Mouse (Mus musculus) heart, adult 11 months (tissue): ENCODE measurements around the gene Cetn4.
A peak's percentile ranks its signal among the peaks of the same experiment; 100 is the strongest.

Experiments
- DNase-seq: peaks from one replicate; pipeline ENCODE4 v3.0.0; 2022

Cetn4 gene

GRCm38 (mm10) chr3:37299470-37299869, 13.0 kb downstream of the Cetn4 start:
- DNase-seq, result peak; percentile 68

GRCm38 (mm10) chr3:37292654-37293053, 19.9 kb downstream of the Cetn4 start:
- peak; percentile 4 for DNase-seq

- peak; percentile 52 for DNase-seq
These were observed 20.6 kb downstream of the Cetn4 start for GRCm38 (mm10) chr3:37291929-37292328.

GRCm38 (mm10) chr3:37290881-37291541, 21.5 kb downstream of the Cetn4 start:
- peak; percentile 69 for DNase-seq

- DNase-seq, result no peak
These were observed 23.3 kb downstream of the Cetn4 start for GRCm38 (mm10) chr3:37289237-37289636.

GRCm38 (mm10) chr3:37283234-37283633, 29.3 kb downstream of the Cetn4 start:
- DNase-seq, result no peak

GRCm38 (mm10) chr3:37282299-37282922, 30.1 kb downstream of the Cetn4 start:
- DNase-seq, result peak; percentile 64

GRCm38 (mm10) chr3:37280871-37281270, 31.6 kb downstream of the Cetn4 start:
- DNase-seq, result peak; percentile 22

- peak; percentile 54 for DNase-seq
These were observed 32.3 kb downstream of the Cetn4 start for GRCm38 (mm10) chr3:37280221-37280620.

GRCm38 (mm10) chr3:37274661-37275060, 37.8 kb downstream of the Cetn4 start:
- no peak for DNase-seq

- no peak for DNase-seq
These were observed 39.4 kb downstream of the Cetn4 start for GRCm38 (mm10) chr3:37273092-37273491.

GRCm38 (mm10) chr3:37271209-37271608, 41.3 kb downstream of the Cetn4 start:
- peak; percentile 88 for DNase-seq

GRCm38 (mm10) chr3:37269926-37270325, 42.6 kb downstream of the Cetn4 start:
- peak; percentile 73 for DNase-seq

- no peak for DNase-seq
These were observed 44.2 kb downstream of the Cetn4 start for GRCm38 (mm10) chr3:37268338-37268737.

- no peak for DNase-seq
These were observed 53.0 kb downstream of the Cetn4 start for GRCm38 (mm10) chr3:37259331-37259999.

GRCm38 (mm10) chr3:37257776-37258175, 54.7 kb downstream of the Cetn4 start:
- DNase-seq, result no peak
